Mouse (Mus musculus): ENCODE results near the gene Dph5. TPM values are rescaled to one million over a fixed set of nuclear protein-coding genes. Genes with fewer than 3 reads are reported as not detected.

Dph5 gene
- polyA plus RNA-seq, 1 experiment from 2014 or later: 28.0 TPM

- H3K27me3 ChIP-seq (replicated peaks): no peaks in the 10 kb centered on the region
- H3K4me2 ChIP-seq (replicated peaks): no peak overlapping the region
- no peaks in the 10 kb centered on the region for H3K9me3 ChIP-seq
- H3K36me3 ChIP-seq: peaks cover 6% of the 10 kb centered on the region
- 98% methylated on average over 1 of the region's 1 CpGs for WGBS
- H3K27ac ChIP-seq: no peak overlapping the region
- no peaks in the 10 kb centered on the region for H3K4me1 ChIP-seq
- no peak for ATAC-seq (ENCODE audit: low FRiP score, low read depth)
- H3K9ac ChIP-seq: no peak overlapping the region
- no peak overlapping the region for H3K4me3 ChIP-seq
Observed at GRCm38 (mm10) chr3:115963597-115963996, 76.0 kb downstream of the Dph5 start.

- 75% methylated on average over 5 of the region's 5 CpGs for WGBS
- Histone ChIP-seq H3K36me3 (peaks cover 2% of the 10 kb centered on the region), H3K4me1 (no peaks in the 10 kb centered on the region), H3K4me3 (no peak overlapping the region), H3K9me3 (no peaks in the 10 kb centered on the region), H3K27me3 (replicated peaks) (no peaks in the 10 kb centered on the region), H3K4me2 (replicated peaks) (no peak overlapping the region), H3K27ac (no peak overlapping the region), H3K9ac (no peak overlapping the region)
- ATAC-seq (ENCODE audit: low FRiP score, low read depth): no peak
Observed at GRCm38 (mm10) chr3:115964071-115964470, 76.4 kb downstream of the Dph5 start.

- H3K9me3 ChIP-seq: no peaks in the 10 kb centered on the region
- H3K9ac ChIP-seq: no peak overlapping the region
- WGBS: 85% methylated on average over 10 of the region's 10 CpGs
- H3K27ac ChIP-seq: no peak overlapping the region
- peak; percentile 74; the same call in 1 of the 2 replicates for ATAC-seq (ENCODE audit: low FRiP score, low read depth)
- H3K36me3 ChIP-seq: peaks cover 24% of the 10 kb centered on the region; the same call in 1 of the 2 replicates
- H3K27me3 ChIP-seq (replicated peaks): no peaks in the 10 kb centered on the region
- no peak overlapping the region for H3K4me3 ChIP-seq
- H3K4me2 ChIP-seq (replicated peaks): no peak overlapping the region
- H3K4me1 ChIP-seq: no peaks in the 10 kb centered on the region
Observed at GRCm38 (mm10) chr3:115968745-115969530, 81.3 kb downstream of the Dph5 start.

GRCm38 (mm10) chr3:115971045-115971785 lies 83.6 kb downstream of the Dph5 start:
- H3K4me2 ChIP-seq (replicated peaks): no peak overlapping the region
- WGBS: 93% methylated on average over 20 of the region's 20 CpGs
- no peaks in the 10 kb centered on the region for H3K27me3 ChIP-seq (replicated peaks)
- no peaks in the 10 kb centered on the region for H3K9me3 ChIP-seq
- H3K4me1 ChIP-seq: no peaks in the 10 kb centered on the region
- H3K4me3 ChIP-seq: no peak overlapping the region
- H3K27ac ChIP-seq: no peak overlapping the region
- ATAC-seq (ENCODE audit: low FRiP score, low read depth): no peak
- no peak overlapping the region for H3K9ac ChIP-seq
- peaks cover 39% of the 10 kb centered on the region for H3K36me3 ChIP-seq

GRCm38 (mm10) chr3:115971891-115972646 lies 84.4 kb downstream of the Dph5 start:
- H3K4me1 ChIP-seq: no peaks in the 10 kb centered on the region
- 95% methylated on average over 14 of the region's 14 CpGs for WGBS
- H3K36me3 ChIP-seq: peaks cover 44% of the 10 kb centered on the region
- no peak overlapping the region for H3K27ac ChIP-seq
- ATAC-seq (ENCODE audit: low FRiP score, low read depth): no peak
- H3K27me3 ChIP-seq (replicated peaks): no peaks in the 10 kb centered on the region
- H3K9ac ChIP-seq: no peak overlapping the region
- H3K4me3 ChIP-seq: no peak overlapping the region
- H3K4me2 ChIP-seq (replicated peaks): no peak overlapping the region
- no peaks in the 10 kb centered on the region for H3K9me3 ChIP-seq

GRCm38 (mm10) chr3:115974228-115974627 lies 86.6 kb downstream of the Dph5 start:
- Histone ChIP-seq H3K9me3 (no peaks in the 10 kb centered on the region), H3K4me1 (no peaks in the 10 kb centered on the region), H3K9ac (no peak overlapping the region), H3K4me2 (replicated peaks) (no peak overlapping the region), H3K4me3 (no peak overlapping the region), H3K27ac (no peak overlapping the region), H3K36me3 (peaks cover 53% of the 10 kb centered on the region), H3K27me3 (replicated peaks) (no peaks in the 10 kb centered on the region)
- ATAC-seq (ENCODE audit: low FRiP score, low read depth): no peak
- 92% methylated on average over 6 of the region's 6 CpGs for WGBS

- no peaks in the 10 kb centered on the region for H3K4me1 ChIP-seq
- no peaks in the 10 kb centered on the region for H3K9me3 ChIP-seq
- no peak overlapping the region for H3K27ac ChIP-seq
- ATAC-seq (ENCODE audit: low FRiP score, low read depth): no peak
- H3K4me2 ChIP-seq (replicated peaks): no peak overlapping the region
- no peak overlapping the region for H3K4me3 ChIP-seq
- no peak overlapping the region for H3K9ac ChIP-seq
- H3K36me3 ChIP-seq: peaks cover 58% of the 10 kb centered on the region
- 94% methylated on average over 10 of the region's 10 CpGs for WGBS
- no peaks in the 10 kb centered on the region for H3K27me3 ChIP-seq (replicated peaks)
Observed at GRCm38 (mm10) chr3:115974995-115975394, 87.4 kb downstream of the Dph5 start.

GRCm38 (mm10) chr3:115979000-115979399 lies 91.4 kb downstream of the Dph5 start:
- no peak for ATAC-seq (ENCODE audit: low FRiP score, low read depth)
- Histone ChIP-seq H3K36me3 (peaks cover 48% of the 10 kb centered on the region), H3K4me1 (no peaks in the 10 kb centered on the region), H3K9ac (no peak overlapping the region), H3K4me2 (replicated peaks) (no peak overlapping the region), H3K27me3 (replicated peaks) (no peaks in the 10 kb centered on the region), H3K4me3 (no peak overlapping the region), H3K9me3 (no peaks in the 10 kb centered on the region), H3K27ac (no peak overlapping the region)
- 42% methylated on average over 1 of the region's 1 CpGs for WGBS

- ATAC-seq (ENCODE audit: low FRiP score, low read depth): no peak
- WGBS: 92% methylated on average over 8 of the region's 8 CpGs
- H3K36me3 ChIP-seq: peaks cover 44% of the 10 kb centered on the region
Observed at GRCm38 (mm10) chr3:115983217-115983616, 95.6 kb downstream of the Dph5 start.

More at GRCm38 (mm10) chr3:115983217-115983616, 95.6 kb downstream of the Dph5 start:
- Histone ChIP-seq H3K4me1 (no peaks in the 10 kb centered on the region), H3K9me3 (no peaks in the 10 kb centered on the region), H3K9ac (no peak overlapping the region), H3K4me3 (no peak overlapping the region), H3K27me3 (replicated peaks) (no peaks in the 10 kb centered on the region), H3K27ac (no peak overlapping the region), H3K4me2 (replicated peaks) (no peak overlapping the region)

Small RNA genes lying within 50 kb of the gene (microRNA-seq; reads per million reads assigned to microRNA genes)
- not detected for gene Mir669n

Other genes with a start within 250 kb of the Dph5 start
- gene S1pr1, start 172.8 kb upstream of the Dph5 start, polyA plus RNA-seq (2016; fragmentation: Nextera tagmentation; extraction: Ambion mirVana): 18.8 and 18.9 TPM in 2 replicates
- 15.8 and 20.7 TPM in 2 replicates for gene Slc30a7, start 119.6 kb downstream of the Dph5 start, polyA plus RNA-seq (2016; fragmentation: Nextera tagmentation; extraction: Ambion mirVana)
- gene Extl2, start 119.6 kb downstream of the Dph5 start, polyA plus RNA-seq (2016; fragmentation: Nextera tagmentation; extraction: Ambion mirVana): 30.5 and 31.5 TPM in 2 replicates
- 41.9 and 51.0 TPM in 2 replicates for gene Vcam1, start 241.9 kb downstream of the Dph5 start, polyA plus RNA-seq (2016; fragmentation: Nextera tagmentation; extraction: Ambion mirVana)

Data from neural tube, embryonic 12.5 days (tissue).